Mouse (Mus musculus) cerebellum, adult 9-10 months (tissue): ENCODE results near the gene Rab8a.
A peak's percentile ranks its signal among the peaks of the same experiment; 100 is the strongest.

Source experiments
- DNase-seq: peaks from one replicate; pipeline ENCODE4 v3.0.0; 2022

The Rab8a gene

DNA sequence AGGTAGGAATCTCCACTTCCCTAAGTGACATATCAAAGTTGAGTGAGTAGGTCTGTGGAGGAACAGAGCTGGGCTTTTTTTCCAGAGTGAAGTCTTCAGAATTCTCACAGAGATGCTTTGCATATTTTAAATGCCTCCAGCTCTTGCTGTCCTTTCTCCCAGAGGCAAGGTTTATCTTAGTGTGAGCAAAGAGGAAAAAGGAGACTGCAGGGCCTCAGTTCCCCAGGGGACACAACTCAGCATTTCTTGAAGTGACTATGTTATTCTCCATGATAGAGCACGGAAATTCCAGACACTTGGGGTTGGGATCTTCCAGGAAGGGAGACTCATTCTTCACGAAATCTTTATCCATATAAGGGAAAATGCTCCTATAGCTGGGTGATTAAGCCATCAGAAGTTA is 13.7 kb upstream of the Rab8a start:
- no peak for DNase-seq

DNA sequence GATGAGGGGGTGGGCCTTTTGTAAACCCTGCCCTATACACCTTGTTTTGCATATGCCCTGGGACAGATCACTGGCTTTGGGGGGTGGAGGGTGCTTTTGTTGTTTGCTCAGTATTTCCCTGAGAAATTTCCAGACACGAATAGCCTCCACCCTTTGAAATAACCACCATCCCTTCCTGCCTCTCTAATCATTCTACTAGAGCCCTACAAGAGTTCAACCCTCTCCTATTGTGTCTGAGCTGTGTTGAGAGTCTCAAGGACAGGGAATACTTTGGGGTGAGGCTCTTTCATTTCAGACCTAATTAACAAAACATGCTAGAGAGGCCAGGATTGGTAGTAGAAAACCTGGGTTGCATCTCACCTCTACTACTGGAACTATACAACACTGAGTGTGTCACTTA is 11.9 kb upstream of the Rab8a start:
- no peak for DNase-seq

DNA sequence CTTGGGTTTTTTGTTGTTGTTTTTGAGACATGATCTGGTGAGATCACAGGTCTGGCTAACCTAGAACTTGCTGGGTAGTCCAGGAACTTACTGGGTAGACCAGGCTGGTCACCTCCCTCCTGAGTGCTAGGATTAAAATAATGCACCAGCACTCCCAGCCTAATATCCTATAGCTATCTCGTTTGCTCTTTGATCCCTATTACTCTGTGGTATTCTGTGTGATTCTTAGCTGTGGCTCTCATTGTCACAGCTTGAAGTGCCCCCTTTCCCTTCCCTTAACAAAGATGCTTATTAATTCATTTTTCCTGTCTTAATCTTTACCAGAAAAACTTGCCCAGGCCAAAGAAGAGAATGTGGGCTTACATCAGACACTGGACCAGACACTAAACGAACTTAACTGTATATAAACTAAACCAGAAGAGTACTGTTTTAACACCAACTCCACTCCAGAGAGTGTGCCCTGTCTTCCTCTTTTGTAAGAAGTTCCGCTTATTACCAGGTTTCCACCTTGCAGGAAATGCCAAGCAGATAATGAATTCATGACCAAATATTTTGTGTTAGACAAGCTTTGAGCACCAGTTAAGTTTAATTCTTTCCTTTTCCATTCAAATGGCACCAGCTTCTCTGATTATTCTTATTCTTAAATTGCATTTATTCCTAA is 9.5 kb upstream of the Rab8a start:
- no peak for DNase-seq

DNA sequence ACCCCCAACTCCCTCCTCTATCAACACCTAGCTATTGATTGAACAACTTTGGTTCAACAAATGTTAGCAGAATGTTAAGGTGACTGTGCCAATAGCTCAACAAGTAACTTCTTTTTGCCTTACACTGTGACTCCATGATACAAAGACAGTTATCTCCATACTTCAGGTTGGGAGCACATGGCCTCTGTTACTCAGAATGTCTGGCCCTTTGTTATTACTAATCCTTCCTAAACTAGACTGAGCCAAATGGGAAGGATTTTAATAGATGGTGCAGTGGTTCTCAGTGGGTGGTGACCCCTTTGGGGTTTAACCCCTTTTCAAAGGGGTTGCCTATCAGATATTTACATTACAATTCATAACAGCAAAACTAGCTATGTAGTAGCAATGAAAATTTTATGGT is 7.6 kb upstream of the Rab8a start:
- DNase-seq: no peak

DNA sequence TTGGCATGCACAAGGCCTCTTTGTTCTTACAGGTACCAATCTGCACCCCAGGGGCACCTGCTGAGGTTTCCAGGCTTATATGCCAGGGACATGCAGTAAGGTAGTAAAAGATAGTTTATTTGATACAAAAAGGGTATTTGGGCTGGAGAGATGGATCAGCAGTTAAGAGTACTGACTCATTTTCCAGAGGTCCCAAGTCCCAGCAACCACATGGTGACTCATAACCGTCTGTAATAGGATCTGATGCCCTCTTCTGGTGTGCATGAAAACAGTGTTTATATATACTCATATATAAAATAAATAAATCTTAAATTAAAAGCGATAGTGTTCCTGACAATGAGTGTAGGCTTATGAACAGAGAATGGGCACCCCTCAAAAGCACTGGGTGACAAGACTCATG is 2.9 kb upstream of the Rab8a start:
- DNase-seq: no peak

DNA sequence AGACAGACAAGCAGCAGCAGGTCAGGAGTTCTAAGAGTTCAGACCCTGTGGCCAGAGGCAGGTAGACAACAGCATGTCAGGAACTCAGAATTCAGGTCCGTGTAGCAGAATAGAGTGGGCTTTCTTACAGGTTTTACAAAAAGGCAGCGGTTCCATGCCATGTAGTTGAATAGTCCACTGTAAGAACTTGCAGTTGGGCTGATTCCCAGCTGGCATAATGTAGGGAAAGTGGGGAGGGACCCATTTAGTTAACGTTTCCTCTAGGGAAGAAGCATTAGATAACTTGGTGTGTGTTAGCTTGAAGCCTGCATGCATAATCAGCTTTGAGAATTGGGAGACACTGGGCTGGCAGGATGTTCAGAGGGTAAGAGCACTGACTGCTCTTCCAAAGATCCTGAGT is 2.3 kb upstream of the Rab8a start:
- DNase-seq: peak; percentile 39

DNA sequence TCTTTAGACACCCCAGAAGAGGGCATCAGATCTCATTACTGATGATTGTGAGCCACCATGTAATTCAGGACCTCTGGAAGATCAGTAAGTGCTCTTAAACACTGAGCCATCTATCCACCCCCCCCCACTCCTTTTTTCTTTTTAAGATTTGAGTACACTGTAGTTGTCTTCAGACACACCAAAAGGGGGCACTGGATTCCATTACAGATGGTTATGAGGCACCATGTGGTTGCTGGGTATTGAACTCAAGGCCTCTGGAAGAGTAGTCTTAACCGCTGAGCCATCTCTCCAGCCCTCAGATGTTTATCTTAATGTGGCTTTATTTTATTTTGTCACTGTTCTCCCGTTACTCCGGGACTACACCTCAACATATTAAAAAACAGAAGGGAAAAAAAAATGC is 993 bp upstream of the Rab8a start:
- no peak for DNase-seq

DNA sequence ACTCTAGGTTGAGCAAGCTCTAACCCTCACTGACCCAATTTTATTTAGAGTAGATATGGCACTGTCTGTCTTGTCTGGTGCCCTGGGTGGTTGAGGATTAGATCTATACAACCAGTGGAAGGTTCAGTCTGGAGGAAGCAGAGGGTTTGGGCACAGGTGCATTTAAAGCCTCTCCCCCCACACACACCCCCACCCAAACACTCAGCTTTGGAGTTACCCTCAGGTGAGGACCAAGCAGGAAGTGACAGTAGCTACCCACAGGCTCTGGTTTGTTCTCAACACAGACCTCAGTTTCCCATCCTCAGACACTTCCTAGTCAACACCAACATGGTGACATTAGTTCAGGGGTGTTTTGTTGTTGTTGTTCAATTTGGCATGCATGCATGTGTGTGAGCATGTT is 1.8 kb downstream of the Rab8a start:
- DNase-seq: no peak

DNA sequence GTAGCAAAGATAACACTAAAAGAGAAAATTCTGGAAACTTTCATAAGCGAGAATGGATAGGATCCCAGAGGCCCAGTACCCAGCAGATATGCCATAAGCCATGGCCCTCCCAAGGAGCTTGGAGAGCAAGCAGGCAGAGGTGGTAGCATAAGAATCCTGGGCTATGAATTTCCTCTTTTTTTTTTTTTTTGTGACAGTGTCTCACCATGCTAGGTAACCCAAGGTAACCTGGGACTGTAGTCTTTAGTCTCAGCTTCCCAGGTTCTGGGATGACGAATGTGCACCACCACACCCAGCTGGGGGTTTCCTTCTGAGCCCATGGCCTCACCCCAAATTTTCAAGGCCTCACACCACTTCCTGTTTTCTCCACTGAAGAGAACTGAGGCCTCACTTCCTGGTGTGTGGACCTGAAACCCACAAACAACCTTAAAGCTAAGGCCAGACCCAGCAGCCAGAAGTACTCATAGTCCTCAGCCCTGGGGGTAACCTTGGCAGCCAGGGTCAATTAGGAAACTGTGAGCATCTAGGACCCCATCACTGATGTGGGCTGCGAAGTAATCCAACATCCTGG is 8.2 kb downstream of the Rab8a start:
- no peak for DNase-seq

DNA sequence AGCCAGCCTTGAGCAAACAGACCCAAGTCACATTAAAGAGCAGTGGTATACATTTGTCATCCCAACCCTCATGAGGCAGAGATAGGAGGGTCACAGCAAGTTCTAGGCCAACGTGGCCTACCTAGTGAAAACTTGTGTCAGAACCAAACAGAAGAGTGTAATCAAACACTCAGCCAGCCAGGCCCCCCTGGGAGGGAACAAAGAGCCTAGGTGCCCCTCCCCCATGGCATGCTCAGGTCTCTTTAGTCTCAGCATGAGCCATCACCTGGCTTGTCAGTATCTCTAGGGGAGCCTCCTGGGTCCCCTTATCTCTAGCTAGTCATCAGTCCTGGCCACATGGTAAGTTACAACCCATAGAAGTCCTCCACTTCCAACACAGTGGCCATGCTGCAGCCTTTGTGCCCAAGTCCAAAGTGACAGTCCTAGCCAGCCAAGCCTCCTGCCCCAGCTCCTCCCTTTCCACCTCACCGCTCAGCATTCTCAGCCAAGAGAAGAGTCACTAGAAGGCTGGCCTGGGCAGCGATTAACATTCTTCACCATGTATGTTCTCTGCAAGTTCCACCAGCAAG is 8.8 kb downstream of the Rab8a start:
- DNase-seq: no peak

DNA sequence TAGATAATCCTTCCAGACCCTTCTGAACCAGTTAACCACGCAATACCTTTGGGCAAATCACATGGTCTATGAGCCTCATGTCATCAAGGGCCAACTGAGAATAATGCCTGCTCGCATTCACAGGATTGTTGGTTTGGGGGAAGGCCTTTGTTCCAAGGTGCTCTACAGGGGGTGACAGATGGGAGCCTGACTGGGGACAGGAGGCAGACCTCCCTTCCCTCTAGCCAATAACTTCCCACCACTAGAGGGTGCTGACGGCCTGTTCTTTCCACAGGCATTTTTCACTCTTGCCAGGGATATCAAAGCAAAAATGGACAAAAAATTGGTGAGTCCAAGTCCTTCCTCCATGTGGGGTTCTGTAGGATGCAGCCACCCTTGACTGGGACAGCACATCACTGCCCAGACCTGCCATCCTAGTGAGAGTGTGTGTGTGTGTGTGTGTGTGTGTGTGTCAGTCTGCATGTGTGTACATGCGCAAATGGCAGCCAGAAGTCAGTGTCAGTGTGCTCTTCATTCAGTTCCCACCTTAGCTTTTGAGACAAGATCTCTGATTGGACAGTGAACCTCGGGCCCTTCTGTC is 16.4 kb downstream of the Rab8a start:
- peak; percentile 83 for DNase-seq

DNA sequence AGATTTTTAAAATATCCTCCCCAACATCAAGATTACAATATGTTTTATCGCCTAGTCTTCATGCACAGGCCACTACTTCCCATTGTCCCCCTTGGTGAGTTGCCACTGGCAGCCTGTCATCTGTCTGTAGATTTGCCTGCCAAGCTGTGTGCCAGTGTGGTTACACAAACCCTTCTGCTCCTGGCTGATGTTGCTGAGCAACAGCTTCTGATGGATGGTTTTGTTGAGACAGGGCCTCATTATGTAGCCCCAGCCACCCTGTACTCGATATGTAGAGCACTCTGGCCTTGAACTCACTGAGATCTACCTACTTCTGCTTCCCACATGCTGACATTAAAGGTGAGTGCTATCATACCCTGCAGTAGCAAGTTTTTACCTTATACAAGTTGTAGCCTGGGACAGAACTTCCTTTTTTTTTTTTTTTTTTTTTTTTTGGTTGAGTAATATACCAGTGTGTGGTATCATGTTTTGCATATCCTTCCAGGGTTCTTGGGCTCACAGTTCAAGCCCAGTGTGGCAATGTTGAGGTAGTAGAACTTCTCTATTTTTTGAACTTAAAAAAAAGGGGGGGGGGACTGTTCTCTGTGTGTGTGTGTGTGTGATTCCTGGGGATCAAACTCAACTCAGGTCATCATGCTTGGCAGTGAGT is 22.7 kb downstream of the Rab8a start:
- DNase-seq: no peak

DNA sequence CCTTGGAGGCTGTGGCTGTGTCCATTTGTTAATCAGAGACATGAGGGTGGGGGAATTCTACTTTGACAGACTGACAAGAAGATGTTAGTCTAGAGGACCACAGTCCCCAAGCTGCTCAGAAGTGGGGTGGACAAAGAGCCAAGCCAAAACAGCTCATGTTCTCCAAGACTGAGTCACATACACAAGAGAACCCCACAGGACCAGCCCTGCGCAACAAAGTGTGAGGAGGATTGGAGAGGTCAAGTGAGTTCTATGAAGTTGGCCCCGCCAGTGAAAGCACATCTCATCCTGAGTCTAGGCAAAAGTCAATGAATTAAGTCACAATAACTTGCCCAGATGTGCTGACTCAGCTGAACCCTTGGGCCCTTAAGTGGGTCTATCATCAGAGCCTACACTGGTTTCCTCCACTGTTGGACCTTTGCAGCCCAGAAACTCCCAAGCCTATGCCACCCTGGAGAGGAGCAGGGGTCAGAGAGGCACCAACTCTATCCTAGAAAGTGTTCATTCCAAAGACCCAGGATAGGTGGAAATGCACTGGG is 26.9 kb downstream of the Rab8a start:
- no peak for DNase-seq

DNA sequence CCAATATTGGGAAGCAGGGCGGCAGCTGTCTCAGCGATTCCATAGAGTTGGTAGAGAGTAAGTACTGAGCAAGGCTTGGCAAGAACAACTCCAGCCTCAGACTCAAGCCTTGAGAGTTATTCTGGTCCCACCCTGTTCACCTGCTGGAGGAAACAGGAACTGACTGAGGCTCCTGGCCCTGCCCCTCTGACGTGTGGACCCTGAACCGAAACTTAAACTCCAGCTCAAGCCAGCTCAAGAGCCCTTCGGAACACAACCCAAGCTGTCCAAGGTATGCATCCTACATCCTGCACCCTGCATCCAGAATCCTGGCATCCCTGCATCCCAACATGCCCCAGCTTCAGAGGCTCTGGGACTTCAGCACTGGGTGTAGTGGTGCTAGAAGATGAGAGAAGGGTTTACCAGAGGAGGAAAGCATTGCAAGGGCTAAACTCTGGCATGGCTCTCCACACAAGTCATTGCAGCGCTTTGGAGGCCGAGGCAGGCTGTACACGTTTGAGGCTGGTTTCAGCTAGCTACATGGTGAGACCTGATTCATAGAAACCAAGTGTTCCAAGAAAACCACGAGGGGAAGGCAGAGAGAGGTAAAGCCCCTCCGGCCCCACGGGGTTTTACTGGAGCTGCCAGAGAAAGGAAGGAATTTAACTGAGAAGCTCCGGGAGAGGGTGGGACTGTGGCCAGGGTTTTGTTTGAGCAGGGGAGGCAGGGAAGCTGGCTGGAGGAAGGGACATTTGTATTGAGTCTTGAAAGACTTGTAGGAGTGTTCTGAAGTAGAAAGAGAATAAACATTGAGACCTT is 28.6 kb downstream of the Rab8a start, which contains the start of gene Hsh2d:
Hsh2d (plus strand) TSS at position 222 of the 798 bp plus-strand sequence.
- DNase-seq: no peak

DNA sequence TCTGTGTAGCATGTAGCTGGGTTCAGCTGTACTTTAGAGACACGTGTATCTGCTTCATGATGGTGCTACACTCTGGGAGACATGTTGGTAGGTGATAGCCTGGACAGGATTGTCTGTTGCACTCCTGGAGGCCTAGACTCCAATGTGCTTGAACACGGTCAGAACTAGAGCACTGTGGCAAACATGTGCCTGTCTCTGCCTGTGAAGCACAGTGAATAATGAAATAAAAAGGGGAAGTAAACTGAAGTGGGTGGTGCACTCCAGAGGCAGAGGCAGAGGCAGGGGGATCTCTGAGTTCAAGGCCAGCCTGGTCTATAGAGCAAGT is 29.2 kb downstream of the Rab8a start:
- DNase-seq: no peak

DNA sequence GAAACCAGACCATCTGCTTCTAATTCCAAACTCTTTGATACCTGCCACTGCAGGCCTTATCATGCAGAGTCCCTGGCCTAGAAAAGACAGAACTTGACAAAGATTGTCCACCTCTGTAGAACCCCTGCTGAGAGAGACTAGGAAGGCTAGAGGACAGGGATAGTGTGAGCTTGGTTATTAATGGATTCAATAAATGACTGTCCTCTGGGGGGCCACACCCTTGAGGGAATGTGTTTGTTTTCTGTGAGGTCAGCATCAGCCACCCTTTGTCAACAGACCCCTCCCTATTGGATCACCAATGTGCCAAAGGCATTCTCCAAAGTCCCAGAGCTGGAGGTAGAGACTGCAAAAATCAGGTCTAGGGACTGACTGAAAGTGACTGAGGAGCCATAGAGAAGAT is 31.1 kb downstream of the Rab8a start:
- no peak for DNase-seq

DNA sequence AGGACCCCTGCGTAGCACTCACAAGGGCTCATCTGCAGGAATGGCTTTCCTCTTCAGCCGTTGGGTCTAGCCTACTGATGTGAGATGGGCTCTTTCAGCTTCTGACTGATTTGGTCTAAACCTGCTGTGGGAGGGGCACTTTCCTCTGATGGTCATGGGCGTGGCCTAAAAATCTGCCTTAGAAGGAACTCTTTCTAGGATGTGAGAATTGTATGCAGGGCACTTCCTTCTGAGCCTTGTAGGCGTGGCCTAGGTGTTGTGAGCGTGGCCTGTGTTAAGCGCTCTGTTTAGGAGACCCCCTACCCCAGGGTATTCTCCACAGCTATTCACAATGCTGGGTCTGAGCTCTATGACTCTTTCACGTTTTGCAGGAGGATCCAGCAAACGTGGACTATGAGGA is 37.0 kb downstream of the Rab8a start:
- DNase-seq: no peak

DNA sequence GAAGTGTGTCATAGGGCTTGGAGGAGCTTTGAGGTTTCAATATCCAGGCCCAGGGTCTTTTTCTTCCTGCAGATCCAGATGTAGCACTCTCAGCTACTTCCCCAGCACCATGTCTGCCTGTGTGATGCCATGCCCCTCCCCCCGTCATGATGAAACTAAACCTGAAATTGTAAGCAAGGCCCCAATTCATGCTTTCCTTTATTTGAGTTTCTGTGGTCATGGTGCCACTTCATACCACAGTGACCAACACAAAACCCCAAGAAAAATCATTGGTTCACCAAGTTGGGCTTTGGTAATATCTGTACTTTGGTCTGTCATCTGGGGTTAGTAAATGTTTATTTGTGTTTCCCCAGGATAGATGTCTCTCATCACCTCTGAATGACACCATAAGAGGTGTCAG is 47.6 kb downstream of the Rab8a start:
- no peak for DNase-seq

DNA sequence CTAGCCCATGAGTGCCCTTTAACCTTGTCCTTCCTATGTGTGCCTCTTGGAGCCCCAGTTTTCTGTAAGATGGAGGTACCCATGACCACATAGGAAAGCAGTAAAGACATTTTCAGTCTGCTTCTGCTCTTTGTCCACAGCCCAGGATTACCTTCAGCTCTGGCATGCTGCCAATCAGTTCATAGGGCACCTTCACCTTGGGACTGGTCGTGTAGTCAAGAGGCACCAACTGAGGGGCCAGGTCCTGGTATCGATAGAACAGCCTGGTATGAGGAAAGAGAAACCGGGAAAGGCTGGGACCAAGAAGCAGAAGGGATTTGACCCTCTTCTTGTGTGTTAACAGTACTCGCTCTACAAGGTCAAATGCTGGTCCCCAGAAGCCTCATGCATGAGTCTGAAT is 49.2 kb downstream of the Rab8a start:
- DNase-seq: no peak

DNA sequence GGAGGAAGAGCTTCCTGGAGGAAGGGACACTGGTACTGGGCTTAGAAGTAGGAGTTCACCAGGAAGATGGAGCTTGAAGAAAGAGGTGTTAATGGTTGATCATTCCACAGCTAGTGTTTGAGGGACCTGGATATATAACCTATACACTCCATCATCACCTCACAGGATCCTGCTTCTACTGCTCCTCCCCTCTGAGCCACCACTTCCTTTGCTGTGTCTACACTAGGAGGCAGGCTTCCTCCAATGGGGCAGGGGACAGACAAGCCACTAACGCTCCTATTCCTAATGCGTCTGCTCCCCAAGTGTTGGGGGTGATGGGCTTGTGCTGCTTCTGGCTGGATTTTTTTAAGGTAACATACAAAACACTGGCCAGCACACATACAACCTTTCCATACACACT is 49.7 kb downstream of the Rab8a start:
- DNase-seq: no peak

DNA sequence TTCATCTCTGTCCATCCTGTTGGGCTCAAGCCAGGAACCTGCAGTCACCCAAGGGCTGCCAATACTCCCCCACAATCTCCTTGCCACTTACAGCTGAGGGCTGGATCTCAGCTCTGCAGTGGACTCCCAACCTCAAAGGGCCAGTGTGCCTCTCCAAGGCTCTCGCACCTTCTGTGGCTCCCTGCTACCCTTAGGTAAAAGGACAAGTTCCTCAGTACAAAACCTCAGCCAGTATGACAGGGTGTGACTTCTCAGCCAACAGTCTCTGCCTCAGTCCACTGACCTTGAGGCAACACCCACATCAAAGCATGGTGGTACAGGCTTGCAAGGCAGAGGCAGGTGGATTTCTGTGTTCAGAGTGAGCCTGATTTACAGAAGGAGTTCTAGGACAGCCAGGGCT is 50.8 kb downstream of the Rab8a start:
- no peak for DNase-seq

DNA sequence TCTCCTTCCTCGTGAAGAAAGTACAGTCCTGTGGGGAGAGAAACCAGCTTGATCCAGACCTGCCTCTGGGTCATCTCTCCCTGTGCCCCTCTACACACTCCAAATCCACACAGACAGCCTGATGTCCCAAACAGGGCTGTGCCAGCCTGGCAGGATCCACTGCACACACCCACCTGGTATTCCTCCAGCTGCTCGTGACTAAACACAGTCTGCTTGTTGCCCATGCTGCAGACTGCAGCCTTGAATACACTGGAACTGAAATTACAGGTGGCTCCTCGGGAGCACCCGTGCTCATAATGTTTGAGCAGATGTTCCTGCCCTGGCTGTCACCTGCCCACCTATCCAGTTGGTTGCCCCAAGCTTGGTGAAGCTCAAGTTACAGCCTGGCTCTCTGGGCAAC is 51.8 kb downstream of the Rab8a start, which contains the start of gene Cib3:
Cib3 (minus strand) TSS at position 87 of the 400 bp plus-strand sequence.
- no peak for DNase-seq

DNA sequence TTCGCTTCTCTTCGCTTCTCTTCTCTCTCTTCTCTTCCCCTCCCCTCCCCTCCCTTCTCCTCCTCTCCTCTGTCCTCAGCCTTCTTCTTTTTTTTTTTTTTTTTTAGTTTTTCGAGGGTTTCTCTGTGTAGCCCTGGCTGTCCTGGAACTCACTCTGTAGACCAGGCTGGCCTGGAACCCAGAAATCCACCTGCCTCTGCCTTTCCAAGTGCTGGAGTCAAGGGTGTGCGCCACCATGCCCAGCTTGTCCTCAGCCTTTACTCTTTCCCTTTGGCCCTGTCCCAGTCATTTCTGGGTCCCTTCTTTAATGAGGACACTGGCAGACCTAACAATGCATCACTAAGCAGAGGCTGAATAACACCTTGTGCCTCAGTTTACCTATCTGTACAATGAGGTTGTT is 52.5 kb downstream of the Rab8a start, which contains the start of gene Gm11034:
Gm11034 (minus strand) TSS at position 101 of the 400 bp plus-strand sequence.
- DNase-seq: no peak
